Mouse (Mus musculus): ENCODE data around the gene Eif2ak2.

- TF ChIP-seq CTCF (IDR thresholded peaks at IDR 0.05; ENCODE audit: extremely low read depth, insufficient read depth, low read length) (no peak), POLR2A (IDR thresholded peaks at IDR 0.05; ENCODE audit: extremely low read depth, insufficient read depth, low read length) (0 out of 2 replicates have a peak, but pooled peaks have one; percentile 23)
These were observed 35.3 kb upstream of the Eif2ak2 start for GRCm38 (mm10) chr17:78917696-78918095.
